Mouse (Mus musculus): ENCODE measurements around the gene Tmprss4. TPM values are rescaled to one million over a fixed set of nuclear protein-coding genes. Genes with fewer than 3 reads are reported as not detected.

Tmprss4 gene
- polyA plus RNA-seq (2012; rRNA removed) = 1.9 and 2.3 TPM in 2 replicates
- 3.4 and 5.0 TPM in 2 replicates for polyA plus RNA-seq (2014; fragmentation: Nextera tagmentation; extraction: Ambion mirVana)

- H3K27me3 ChIP-seq (ENCODE audit: control insufficient read depth, insufficient read depth, low read length) = no peaks in the 10 kb centered on the region
- WGBS = 58% methylated on average over 8 of the region's 8 CpGs
- no peaks in the 10 kb centered on the region for H3K4me1 ChIP-seq (ENCODE audit: control insufficient read depth, insufficient read depth, low read length)
- H3K4me3 ChIP-seq (replicated peaks; ENCODE audit: low read length) = no peak within 1 kb of the TSS
- no peaks in the 10 kb centered on the region for H3K9me3 ChIP-seq (ENCODE audit: control insufficient read depth, low read length)
- TF ChIP-seq POLR2A (IDR thresholded peaks at IDR 0.05; ENCODE audit: borderline replicate concordance, extremely low read depth, insufficient read depth, insufficient read length) = no peak
- no peak within 1 kb of the TSS for H3K4me2 ChIP-seq (replicated peaks; ENCODE audit: low read depth, low read length, severe bottlenecking)
- ATAC-seq (ENCODE audit: low FRiP score, low read depth) (no peak), DNase-seq (ENCODE audit: low spot score) (no peak)
- no peaks in the 10 kb centered on the region for H3K36me3 ChIP-seq (ENCODE audit: control insufficient read depth, insufficient read depth, low read length)
- H3K9ac ChIP-seq (ENCODE audit: low read depth, low read length, severe bottlenecking) = no peak within 1 kb of the TSS
- no peak within 1 kb of the TSS for H3K27ac ChIP-seq (replicated peaks; ENCODE audit: low read depth, low read length)
Observed at GRCm38 (mm10) chr9:45203797-45204410, at the start of gene Tmprss4. Gene Tmprss4 (minus strand): TSS chr9:45204092.

- no peak for ATAC-seq (ENCODE audit: low FRiP score, low read depth)
- Histone ChIP-seq H3K4me1 (ENCODE audit: control insufficient read depth, insufficient read depth, low read length) (no peaks in the 10 kb centered on the region), H3K9ac (ENCODE audit: low read depth, low read length, severe bottlenecking) (no peak overlapping the region), H3K9me3 (ENCODE audit: control insufficient read depth, low read length) (no peaks in the 10 kb centered on the region), H3K36me3 (ENCODE audit: control insufficient read depth, insufficient read depth, low read length) (no peaks in the 10 kb centered on the region), H3K27me3 (ENCODE audit: control insufficient read depth, insufficient read depth, low read length) (no peaks in the 10 kb centered on the region), H3K27ac (replicated peaks; ENCODE audit: low read depth, low read length) (no peak overlapping the region), H3K4me2 (replicated peaks; ENCODE audit: low read depth, low read length, severe bottlenecking) (no peak overlapping the region), H3K4me3 (replicated peaks; ENCODE audit: low read length) (no peak overlapping the region)
- no peak for DNase-seq (ENCODE audit: low spot score)
- 66% methylated on average over 6 of the region's 6 CpGs for WGBS
- TF ChIP-seq POLR2A (IDR thresholded peaks at IDR 0.05; ENCODE audit: borderline replicate concordance, extremely low read depth, insufficient read depth, insufficient read length) = no peak
Observed at GRCm38 (mm10) chr9:45252395-45252794, 48.5 kb upstream of the Tmprss4 start.

DNA sequence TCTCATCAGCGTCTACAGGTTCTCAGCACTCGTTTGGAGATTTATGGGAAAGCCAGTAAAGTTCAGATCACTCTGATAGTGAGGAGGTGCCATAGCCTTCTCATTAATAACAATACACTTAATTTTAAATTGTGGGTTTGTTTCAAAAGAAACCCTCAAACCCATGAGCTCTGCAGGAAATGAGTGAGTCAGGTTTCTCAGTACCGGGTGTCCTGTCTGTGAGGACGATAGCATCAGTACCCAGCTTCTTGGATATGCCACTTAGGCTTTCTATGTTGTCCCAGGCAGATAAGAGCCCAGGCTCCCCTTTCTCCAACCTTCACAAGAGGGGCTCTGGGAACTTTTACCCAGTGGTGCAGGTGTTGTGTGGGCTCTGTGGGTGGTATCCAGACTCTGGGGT lies 48.1 kb upstream of the Tmprss4 start:
- DNase-seq (ENCODE audit: low spot score) = no peak
- H3K36me3 ChIP-seq (ENCODE audit: control insufficient read depth, insufficient read depth, low read length) = no peaks in the 10 kb centered on the region
- H3K27ac ChIP-seq (replicated peaks; ENCODE audit: low read depth, low read length) = no peak overlapping the region
- H3K9ac ChIP-seq (ENCODE audit: low read depth, low read length, severe bottlenecking) = no peak overlapping the region
- TF ChIP-seq POLR2A (IDR thresholded peaks at IDR 0.05; ENCODE audit: borderline replicate concordance, extremely low read depth, insufficient read depth, insufficient read length) = no peak
- H3K4me1 ChIP-seq (ENCODE audit: control insufficient read depth, insufficient read depth, low read length) = no peaks in the 10 kb centered on the region
- H3K4me3 ChIP-seq (replicated peaks; ENCODE audit: low read length) = no peak overlapping the region
- H3K4me2 ChIP-seq (replicated peaks; ENCODE audit: low read depth, low read length, severe bottlenecking) = no peak overlapping the region
- 58% methylated on average over 4 of the region's 4 CpGs for WGBS
- H3K9me3 ChIP-seq (ENCODE audit: control insufficient read depth, low read length) = no peaks in the 10 kb centered on the region
- H3K27me3 ChIP-seq (ENCODE audit: control insufficient read depth, insufficient read depth, low read length) = no peaks in the 10 kb centered on the region
- no peak for ATAC-seq (ENCODE audit: low FRiP score, low read depth)

DNA sequence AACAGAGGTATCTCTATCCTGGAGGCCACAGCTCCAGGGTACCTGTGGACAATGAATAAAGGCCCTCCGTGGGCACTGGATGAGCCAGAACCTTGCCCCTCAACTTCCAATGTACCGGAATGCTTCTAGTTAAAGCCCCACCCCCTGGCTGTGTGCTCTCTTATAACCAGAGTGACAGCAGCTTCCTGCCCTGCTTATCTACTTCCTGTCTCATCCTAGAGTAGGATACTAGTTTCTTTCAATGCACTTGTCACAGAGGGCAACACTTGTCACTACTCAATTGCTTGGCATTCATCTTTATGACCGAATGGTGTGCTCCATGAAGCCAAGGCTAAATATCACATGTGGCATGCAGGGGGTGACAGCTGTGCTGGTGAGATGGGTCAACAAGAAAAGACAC lies 47.4 kb upstream of the Tmprss4 start:
- no peaks in the 10 kb centered on the region for H3K36me3 ChIP-seq (ENCODE audit: control insufficient read depth, insufficient read depth, low read length)
- ATAC-seq (ENCODE audit: low FRiP score, low read depth) = no peak
- H3K4me2 ChIP-seq (replicated peaks; ENCODE audit: low read depth, low read length, severe bottlenecking) = no peak overlapping the region
- DNase-seq (ENCODE audit: low spot score) = no peak
- 86% methylated on average over 3 of the region's 3 CpGs for WGBS
- no peaks in the 10 kb centered on the region for H3K27me3 ChIP-seq (ENCODE audit: control insufficient read depth, insufficient read depth, low read length)
- no peak overlapping the region for H3K4me3 ChIP-seq (replicated peaks; ENCODE audit: low read length)
- no peak overlapping the region for H3K27ac ChIP-seq (replicated peaks; ENCODE audit: low read depth, low read length)
- no peaks in the 10 kb centered on the region for H3K9me3 ChIP-seq (ENCODE audit: control insufficient read depth, low read length)
- no peaks in the 10 kb centered on the region for H3K4me1 ChIP-seq (ENCODE audit: control insufficient read depth, insufficient read depth, low read length)
- no peak for TF ChIP-seq POLR2A (IDR thresholded peaks at IDR 0.05; ENCODE audit: borderline replicate concordance, extremely low read depth, insufficient read depth, insufficient read length)
- no peak overlapping the region for H3K9ac ChIP-seq (ENCODE audit: low read depth, low read length, severe bottlenecking)

- Histone ChIP-seq H3K9me3 (ENCODE audit: control insufficient read depth, low read length) (no peaks in the 10 kb centered on the region), H3K4me1 (ENCODE audit: control insufficient read depth, insufficient read depth, low read length) (no peaks in the 10 kb centered on the region), H3K27ac (replicated peaks; ENCODE audit: low read depth, low read length) (no peak overlapping the region), H3K27me3 (ENCODE audit: control insufficient read depth, insufficient read depth, low read length) (no peaks in the 10 kb centered on the region), H3K4me3 (replicated peaks; ENCODE audit: low read length) (no peak overlapping the region), H3K36me3 (ENCODE audit: control insufficient read depth, insufficient read depth, low read length) (no peaks in the 10 kb centered on the region), H3K9ac (ENCODE audit: low read depth, low read length, severe bottlenecking) (no peak overlapping the region), H3K4me2 (replicated peaks; ENCODE audit: low read depth, low read length, severe bottlenecking) (no peak overlapping the region)
- 82% methylated on average over 7 of the region's 7 CpGs for WGBS
- no peak for TF ChIP-seq POLR2A (IDR thresholded peaks at IDR 0.05; ENCODE audit: borderline replicate concordance, extremely low read depth, insufficient read depth, insufficient read length)
- DNase-seq (ENCODE audit: low spot score) = no peak
- ATAC-seq (ENCODE audit: low FRiP score, low read depth) = no peak
Observed at GRCm38 (mm10) chr9:45250306-45250705, 46.4 kb upstream of the Tmprss4 start.
